Mouse (Mus musculus): ENCODE data around the gene Ccdc83.

DNA sequence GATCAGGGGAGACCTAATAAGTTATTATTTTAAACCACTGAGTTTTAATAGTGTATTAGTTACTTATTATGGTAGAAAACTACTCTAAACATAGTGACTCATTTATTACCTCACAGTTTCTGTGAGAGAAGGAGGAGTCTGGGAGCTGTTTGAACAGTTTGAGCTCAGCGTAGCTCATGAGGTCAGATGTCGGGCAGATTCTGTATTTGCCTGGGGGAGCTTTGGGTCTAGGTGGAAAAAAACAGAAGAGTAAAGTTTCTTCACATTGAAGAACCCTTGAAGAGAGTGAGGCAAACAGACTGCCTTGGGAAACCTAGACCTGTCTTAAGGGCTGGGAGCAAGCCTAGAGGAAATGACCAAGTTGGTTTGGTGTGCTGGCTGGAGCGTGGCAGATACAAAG, 11.7 kb upstream of the Ccdc83 start:
- TF ChIP-seq POLR2A (IDR thresholded peaks at IDR 0.05; ENCODE audit: low read depth, low read length): no peak
- no peak for TF ChIP-seq CTCF (conservative IDR thresholded peaks at IDR 0.05; ENCODE audit: insufficient read depth, insufficient read length, low read depth, low read length)

Measured in kidney, adult 2 months (tissue).